Mouse (Mus musculus) left cerebral cortex, postnatal 10 days (tissue): ENCODE data around the gene Kmo. TPM values are rescaled to one million over a fixed set of nuclear protein-coding genes. Genes with fewer than 3 reads are reported as not detected.

Experiments used
- DNase-seq, 2 experiments: peaks; one replicate each; pipeline ENCODE4 v3.0.0; 2021 to 2022; ENCODE audit warnings: low spot score in 2 of 2, mixed read lengths in 1 of 2; ENCODE audit errors: extremely low spot score in 1 of 2
- intact Hi-C: fragments of 180-260 bp; cut with DNase I; formaldehyde crosslinking; loops from one replicate; pipeline ENCODE4 v1.15.1; 2025
- total RNA-seq, 2 experiments: library from RNA; stranded (reverse); gene quantifications; 2 replicates each; pipeline ENCODE4 v1.2.3; 2021

Kmo gene
- total RNA-seq, result not detected

GRCm38 (mm10) chr1:175619814-175620431, at the start of gene Kmo:
TSS of gene Kmo (plus strand) at chr1:175620381.
- intact Hi-C loops, result no loop called here
- DNase-seq, result no peak

- intact Hi-C loops, result no loop called here
- DNase-seq, result no peak
These were observed 46.1 kb upstream of the Kmo start for GRCm38 (mm10) chr1:175574129-175574528.

GRCm38 (mm10) chr1:175578425-175579096, 41.6 kb upstream of the Kmo start:
- DNase-seq, result no peak
- intact Hi-C loops, result no loop called here

- no peak for DNase-seq
- intact Hi-C loops, result no loop called here
These were observed 40.5 kb upstream of the Kmo start for GRCm38 (mm10) chr1:175579598-175580235.

- intact Hi-C loops, result no loop called here
- DNase-seq, result no peak
These were observed 39.8 kb upstream of the Kmo start for GRCm38 (mm10) chr1:175580346-175580745.

- no peak for DNase-seq
- intact Hi-C loops, result no loop called here
These were observed 37.4 kb upstream of the Kmo start for GRCm38 (mm10) chr1:175582799-175583198.

- intact Hi-C loops, result no loop called here
- DNase-seq, result no peak
These were observed 34.9 kb upstream of the Kmo start for GRCm38 (mm10) chr1:175585267-175585666.

- no peak for DNase-seq
- intact Hi-C loops, result no loop called here
These were observed 33.5 kb upstream of the Kmo start for GRCm38 (mm10) chr1:175586656-175587055.

GRCm38 (mm10) chr1:175592832-175593231, 27.3 kb upstream of the Kmo start:
- no peak for DNase-seq
- intact Hi-C loops, result no loop called here

- no peak for DNase-seq
- intact Hi-C loops, result loop anchor here (5.0 kb wide), 1 partner anchor 560 kb away; no protein-coding TSS in a partner anchor
These were observed 17.9 kb upstream of the Kmo start for GRCm38 (mm10) chr1:175602231-175602630.

GRCm38 (mm10) chr1:175603390-175603789, 16.8 kb upstream of the Kmo start:
- intact Hi-C loops, result loop anchor here (5.0 kb wide), 1 partner anchor 561 kb away; no protein-coding TSS in a partner anchor

GRCm38 (mm10) chr1:175607308-175607707, 12.9 kb upstream of the Kmo start:
- intact Hi-C loops, result no loop called here
- DNase-seq, result no peak

More at GRCm38 (mm10) chr1:175603390-175603789, 16.8 kb upstream of the Kmo start:
- no peak for DNase-seq

GRCm38 (mm10) chr1:175607838-175608585, 12.2 kb upstream of the Kmo start:
- intact Hi-C loops, result no loop called here
- no peak for DNase-seq

GRCm38 (mm10) chr1:175608708-175609107, 11.5 kb upstream of the Kmo start:
- intact Hi-C loops, result no loop called here
- DNase-seq, result no peak

- intact Hi-C loops, result no loop called here
- no peak for DNase-seq
These were observed 5.2 kb upstream of the Kmo start for GRCm38 (mm10) chr1:175614992-175615391.

- intact Hi-C loops, result no loop called here
- DNase-seq, result no peak
These were observed 3.5 kb downstream of the Kmo start for GRCm38 (mm10) chr1:175623656-175624055.

GRCm38 (mm10) chr1:175625257-175625879, 5.2 kb downstream of the Kmo start, which contains the start of gene Fh1:
TSS of gene Fh1 (minus strand) at chr1:175625635.
- DNase-seq, result peak; percentile 96 to 97
- intact Hi-C loops, result loop anchor here (5.0 kb wide), 2 partner anchors 42 to 297 kb away; partner anchors contain the start of gene Gm38100

- DNase-seq, result peak in 1 of 2 experiments; percentile 29
- intact Hi-C loops, result loop anchor here (5.0 kb wide), 2 partner anchors 41 to 296 kb away; partner anchors contain the start of gene Gm38100
These were observed 6.0 kb downstream of the Kmo start for GRCm38 (mm10) chr1:175625990-175626692.
